Mouse (Mus musculus): Measurements from ENCODE around the gene Ephx4. TPM values are rescaled to one million over a fixed set of nuclear protein-coding genes. Genes with fewer than 3 reads are reported as not detected.

Gene Ephx4
- total RNA-seq, 2 experiments from 2014 or later: 0.26 TPM; not detected in 1

Other genes starting within 250 kb of the Ephx4 start
- 10 to 100 TPM; 42.9 to 50.8 TPM for gene Tgfbr3, start 113.1 kb upstream of the Ephx4 start, total RNA-seq (2021)
- gene Brdt, start 71.6 kb upstream of the Ephx4 start, total RNA-seq (2021): under 1 TPM; 0.26 to 0.56 TPM
- not detected for gene Lpcat2b, start 28.8 kb downstream of the Ephx4 start, total RNA-seq (2021)
- gene Btbd8, start 35.3 kb downstream of the Ephx4 start, total RNA-seq (2021): 1 to 10 TPM; 4.4 to 5.4 TPM
- gene Gm42669, start 104.9 kb downstream of the Ephx4 start, total RNA-seq (2021): under 1 TPM in 1 of 2 experiments, not detected in 1; 0.08 TPM
- gene 1700028K03Rik, start 132.0 kb downstream of the Ephx4 start, total RNA-seq (2021): not detected
- gene Rpap2, start 194.6 kb downstream of the Ephx4 start, total RNA-seq (2021): 1 to 10 TPM; 7.3 to 7.7 TPM
- 1 to 10 TPM; 4.2 to 5.0 TPM for gene Glmn, start 195.2 kb downstream of the Ephx4 start, total RNA-seq (2021)